Mouse (Mus musculus) heart, postnatal 0 days (tissue): Measurements from ENCODE around the gene Fjx1. TPM values are rescaled to one million over a fixed set of nuclear protein-coding genes. Genes with fewer than 3 reads are reported as not detected.

Experiments
- ATAC-seq: fragments of 200-750 bp; cut with Nextera tagmentation; 2 replicates; pipeline ENCODE4 v1.8.0; 2017; ENCODE audit warnings: low read depth, moderate number of reproducible peaks, moderate library complexity; ENCODE audit not compliant: insufficient read depth
- DNase-seq: peaks from one replicate; pipeline ENCODE4 v3.0.0-alpha.2; 2016; ENCODE audit warnings: low spot score
- H3K27ac ChIP-seq: fragments of 300-500 bp; sonication (generic); 2 replicates; pipeline ENCODE4 v1.5.1; 2014; ENCODE audit warnings: low read depth, mild to moderate bottlenecking
- H3K27me3 ChIP-seq: fragments of 300-500 bp; sonication (generic); 2 replicates; pipeline ENCODE4 v1.6.1; 2014; ENCODE audit warnings: low read length, mixed read lengths; ENCODE audit not compliant: control insufficient read depth, insufficient read depth
- H3K36me3 ChIP-seq: fragments of 300-500 bp; sonication (generic); replicated peaks from 2 replicates; pipeline ENCODE4 v1.6.1; 2014; ENCODE audit warnings: low read length, mixed read lengths; ENCODE audit not compliant: control insufficient read depth, insufficient read depth
- H3K4me1 ChIP-seq: fragments of 300-500 bp; sonication (generic); 2 replicates; pipeline ENCODE4 v1.6.1; 2014; ENCODE audit warnings: antibody characterized with exemption; ENCODE audit not compliant: control insufficient read depth, insufficient read depth
- H3K4me2 ChIP-seq: fragments of 300-500 bp; sonication (generic); 2 replicates; pipeline ENCODE4 v1.6.1; 2014; ENCODE audit warnings: low read depth, mild to moderate bottlenecking, low read length, moderate library complexity
- H3K4me3 ChIP-seq: fragments of 300-500 bp; sonication (generic); 2 replicates; pipeline ENCODE4 v1.5.1; 2014; ENCODE audit warnings: low read depth, low read length
- H3K9ac ChIP-seq: fragments of 300-500 bp; sonication (generic); replicated peaks from 2 replicates; pipeline ENCODE4 v1.6.1; 2014; ENCODE audit warnings: low read depth, low read length, mixed read lengths
- H3K9me3 ChIP-seq: fragments of 300-500 bp; sonication (generic); replicated peaks from 2 replicates; pipeline ENCODE4 v1.6.1; 2016; ENCODE audit warnings: low read length; ENCODE audit not compliant: control insufficient read depth
- CTCF ChIP-seq: IDR thresholded peaks from 2 replicates; pipeline ENCODE4 v1.5.1; 2016; ENCODE audit warnings: antibody characterized with exemption, control low read depth, low read depth
- EP300 ChIP-seq: IDR thresholded peaks from 2 replicates; pipeline ENCODE4 v1.6.1; 2016; ENCODE audit warnings: antibody characterized with exemption, low read depth
- WGBS: fragments of 180-500 bp; shearing (Covaris S2); extraction: QIAGEN DNeasy Blood & Tissue Kit; methylation state at CpG from one replicate; pipeline ENCODE4 v1.1.7; 2014; 5-methylcytosine and 5-hydroxymethylcytosine counted together
- polyA plus RNA-seq: library from polyadenylated mRNA; unstranded; fragments of >200 nt; fragmentation: Nextera tagmentation; extraction: Ambion mirVana; gene quantifications from 2 replicates; pipeline ENCODE4 v1.2.1, GENCODE M21; 2015
- total RNA-seq: library from RNA; depleted of rRNA; stranded (reverse); fragments of >200 nt; gene quantifications from 2 replicates; pipeline ENCODE4 v1.2.3, GENCODE M21; 2014; ENCODE audit warnings: low replicate concordance

The Fjx1 gene
- total and polyA plus RNA-seq, 2 experiments from 2014 or later: 0.74 to 2.7 TPM

DNA sequence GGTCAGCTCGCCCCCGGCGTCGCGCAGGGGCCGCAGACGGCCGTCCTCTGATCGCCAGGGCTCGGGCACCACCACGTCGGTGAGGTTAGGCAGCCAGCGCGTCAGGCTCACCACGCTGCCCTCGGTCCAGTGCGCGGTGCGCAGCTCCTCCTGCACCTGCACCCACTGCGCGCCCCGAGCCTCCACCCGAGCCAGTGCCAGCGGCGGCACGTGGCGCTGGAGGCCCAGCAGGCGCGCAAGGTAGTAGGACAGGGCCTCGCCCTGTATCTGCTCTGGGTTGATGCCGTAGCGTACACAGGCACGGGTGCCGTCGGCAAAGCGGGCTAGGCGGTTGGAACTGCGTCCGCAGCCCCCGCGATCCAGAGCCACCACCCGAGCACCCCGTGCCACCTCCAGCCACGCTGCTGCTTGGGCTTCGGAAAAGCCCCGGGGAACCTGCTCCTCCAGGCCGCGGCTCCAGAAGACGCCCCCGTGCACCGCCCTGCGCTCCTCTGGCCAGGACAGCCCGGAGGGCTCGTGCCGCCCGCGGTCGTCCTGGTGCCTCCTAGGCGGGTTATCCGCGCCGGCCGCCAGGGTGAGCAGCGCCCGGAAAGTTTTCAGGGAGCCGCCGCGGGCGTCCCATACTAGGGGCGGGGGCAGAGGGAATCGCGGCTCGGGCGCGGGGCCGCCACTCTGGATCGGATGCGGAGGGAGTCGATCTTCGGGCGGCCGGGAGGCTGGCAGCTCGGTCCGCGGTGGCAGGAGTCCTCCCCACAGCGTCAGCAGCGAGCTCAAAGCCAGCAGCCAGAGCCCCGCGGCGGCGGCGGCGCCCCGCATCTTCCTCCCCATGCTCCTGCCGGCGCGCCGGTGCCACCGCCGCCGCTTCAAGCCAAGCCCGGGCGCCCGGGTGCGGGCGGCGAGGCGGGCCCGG is 1.3 kb downstream of the Fjx1 start:
- peaks cover 49% of the 10 kb centered on the region for H3K27me3 ChIP-seq
- TF ChIP-seq EP300 (no peak), CTCF (0 out of 2 replicates have a peak, but pooled peaks have one; percentile 7)
- peaks cover 3% of the 10 kb centered on the region; the same call in 1 of the 2 replicates for H3K4me1 ChIP-seq
- ATAC-seq (peak; percentile 39), DNase-seq (no peak)
- WGBS: under 1% methylated on average over 108 of the region's 109 CpGs
- peak overlapping the region; percentile 61 for H3K4me3 ChIP-seq
- no peak overlapping the region for H3K27ac ChIP-seq
- peak overlapping the region; percentile 57 for H3K9ac ChIP-seq
- no peaks in the 10 kb centered on the region for H3K36me3 ChIP-seq
- peak overlapping the region; percentile 98 for H3K4me2 ChIP-seq
- no peaks in the 10 kb centered on the region for H3K9me3 ChIP-seq

DNA sequence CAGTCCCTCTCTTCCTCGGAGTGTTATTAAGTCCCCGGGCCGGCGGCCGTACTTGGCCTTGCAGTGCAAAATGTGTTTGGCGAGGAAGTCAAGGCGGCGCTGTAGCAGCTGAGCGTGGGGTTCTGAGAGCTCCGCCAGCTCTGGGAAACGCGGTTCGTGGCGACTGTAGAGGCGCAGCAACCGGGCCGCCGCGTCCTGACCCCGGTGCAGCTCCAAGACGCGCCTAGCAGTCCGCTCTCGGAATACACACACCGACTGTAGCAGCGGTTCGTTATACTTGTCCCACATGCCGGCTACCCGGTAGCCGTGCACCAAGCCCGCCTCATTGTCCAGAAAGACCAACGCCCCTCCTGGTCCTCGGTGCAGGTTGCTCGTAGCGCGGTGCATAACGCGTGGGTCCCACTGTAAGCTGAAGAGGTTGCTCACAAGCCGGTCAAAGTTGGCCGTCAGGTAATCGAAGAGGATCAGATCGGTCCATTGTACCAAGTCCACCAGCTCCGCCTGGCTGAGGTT is 2.0 kb downstream of the Fjx1 start:
- Histone ChIP-seq H3K36me3 (no peaks in the 10 kb centered on the region), H3K27me3 (peaks cover 43% of the 10 kb centered on the region), H3K27ac (no peak overlapping the region), H3K4me2 (peak overlapping the region; percentile 98), H3K9ac (peak overlapping the region; percentile 57), H3K4me3 (peak overlapping the region; percentile 61), H3K9me3 (no peaks in the 10 kb centered on the region), H3K4me1 (peaks cover 3% of the 10 kb centered on the region; the same call in 1 of the 2 replicates)
- WGBS: under 1% methylated on average over 43 of the region's 43 CpGs
- DNase-seq (no peak), ATAC-seq (no peak; the same call in 1 of the 2 replicates)
- TF ChIP-seq CTCF (no peak), EP300 (no peak)

DNA sequence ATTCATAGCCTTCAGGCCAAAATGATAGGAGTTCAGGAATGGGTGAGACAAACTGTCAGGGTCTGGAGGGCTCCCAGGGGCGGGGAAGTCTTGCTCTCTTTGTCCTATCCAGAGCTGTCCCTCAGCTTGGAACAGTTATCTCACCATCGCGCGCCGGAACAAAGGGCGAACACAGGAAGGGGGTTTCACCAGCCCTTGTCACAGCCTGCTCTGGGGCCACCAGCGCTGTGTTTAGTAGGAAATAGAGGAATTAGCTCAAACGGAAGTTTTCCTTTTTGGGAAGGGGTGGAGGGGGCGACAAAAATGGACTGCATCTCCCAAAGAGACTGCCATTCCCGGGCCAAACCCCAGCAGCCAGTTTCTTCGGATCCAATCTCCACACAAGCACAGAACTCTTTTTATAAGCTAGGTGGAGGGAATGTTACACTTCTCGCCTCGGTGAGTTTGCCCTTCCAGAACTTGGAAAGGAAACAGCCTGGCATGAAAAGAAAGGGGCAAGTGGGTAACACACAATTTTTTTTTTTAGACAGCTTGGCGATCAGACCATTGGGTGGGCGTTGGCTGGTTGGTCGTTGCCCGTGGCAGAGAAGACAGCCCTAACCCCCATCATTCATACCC is 2.6 kb downstream of the Fjx1 start:
- H3K4me2 ChIP-seq: peak overlapping the region; percentile 98
- DNase-seq (no peak), ATAC-seq (no peak)
- 6% methylated on average over 17 of the region's 17 CpGs for WGBS
- no peaks in the 10 kb centered on the region for H3K36me3 ChIP-seq
- peak overlapping the region; percentile 61 for H3K4me3 ChIP-seq
- peaks cover 39% of the 10 kb centered on the region for H3K27me3 ChIP-seq
- peaks cover 3% of the 10 kb centered on the region; the same call in 1 of the 2 replicates for H3K4me1 ChIP-seq
- peak overlapping the region; percentile 23 for H3K9ac ChIP-seq
- no peak overlapping the region for H3K27ac ChIP-seq
- H3K9me3 ChIP-seq: no peaks in the 10 kb centered on the region
- TF ChIP-seq EP300 (no peak), CTCF (no peak)

DNA sequence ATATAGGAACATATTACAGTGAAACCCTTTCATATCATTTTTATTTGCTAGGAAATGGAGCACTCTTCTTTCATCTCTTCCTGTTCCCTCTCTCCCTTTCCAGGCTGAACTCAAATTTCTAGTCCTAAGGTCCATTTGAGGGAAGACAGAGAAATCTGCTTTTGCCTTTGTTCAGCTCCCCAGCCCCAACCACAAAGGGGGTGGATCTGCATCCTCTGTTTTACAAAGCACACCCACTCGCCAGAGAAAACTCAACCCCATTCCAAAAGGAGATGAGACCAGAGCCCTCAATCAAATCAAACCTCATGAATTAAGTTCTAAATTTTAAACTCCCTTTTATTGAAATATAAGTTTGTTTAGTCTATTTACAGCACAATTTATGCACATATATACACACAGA is 3.2 kb downstream of the Fjx1 start:
- no peak for DNase-seq
- H3K4me1 ChIP-seq: peaks cover 3% of the 10 kb centered on the region; the same call in 1 of the 2 replicates
- H3K27me3 ChIP-seq: peaks cover 34% of the 10 kb centered on the region
- no peak for TF ChIP-seq CTCF
- TF ChIP-seq EP300: no peak
- no peaks in the 10 kb centered on the region for H3K36me3 ChIP-seq
- H3K9me3 ChIP-seq: no peaks in the 10 kb centered on the region
- H3K4me3 ChIP-seq: no peak overlapping the region
- no peak overlapping the region for H3K4me2 ChIP-seq
- no peak overlapping the region for H3K27ac ChIP-seq
- 69% methylated on average over 1 of the region's 1 CpGs for WGBS
- no peak for ATAC-seq
- no peak overlapping the region for H3K9ac ChIP-seq

DNA sequence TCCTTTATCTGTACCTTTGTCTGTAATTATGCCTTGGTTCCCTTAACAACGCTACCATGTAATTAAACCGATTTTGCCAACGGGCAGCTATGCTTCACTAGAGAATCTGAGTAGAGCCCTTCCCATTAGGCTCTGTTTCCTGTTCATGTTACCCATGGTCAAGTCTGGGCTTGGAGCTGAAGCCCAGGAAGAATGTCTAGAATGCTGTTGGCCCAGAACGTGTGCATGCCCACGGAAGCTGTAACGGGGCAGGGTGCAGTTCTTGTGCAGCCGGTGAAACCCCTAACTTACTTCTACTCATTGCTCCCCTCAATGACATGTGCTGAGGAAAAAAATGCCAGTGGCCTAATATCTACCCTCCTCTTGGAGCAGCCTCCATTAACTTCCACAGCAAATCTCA is 4.5 kb downstream of the Fjx1 start:
- WGBS: 88% methylated on average over 7 of the region's 7 CpGs
- no peak for ATAC-seq

More for the DNA sequence above, 4.5 kb downstream of the Fjx1 start:
- Histone ChIP-seq H3K4me2 (no peak overlapping the region), H3K9ac (no peak overlapping the region), H3K9me3 (no peaks in the 10 kb centered on the region), H3K27ac (no peak overlapping the region), H3K4me1 (peaks cover 3% of the 10 kb centered on the region; the same call in 1 of the 2 replicates), H3K27me3 (peaks cover 26% of the 10 kb centered on the region), H3K36me3 (no peaks in the 10 kb centered on the region), H3K4me3 (no peak overlapping the region)
- no peak for DNase-seq
- TF ChIP-seq CTCF (no peak), EP300 (no peak)
